Mouse (Mus musculus) hindbrain, embryonic 15.5 days (tissue): ENCODE data around the gene Ptgis. TPM values are rescaled to one million over a fixed set of nuclear protein-coding genes. Genes with fewer than 3 reads are reported as not detected.
A peak's percentile ranks its signal among the peaks of the same experiment; 100 is the strongest.

Experiments
- ATAC-seq: fragments of 200-750 bp; cut with Nextera tagmentation; 2 replicates; pipeline ENCODE4 v1.8.0; 2017; ENCODE audit warnings: low read depth, moderate number of reproducible peaks, moderate TSS enrichment; ENCODE audit not compliant: low FRiP score
- H3K27ac ChIP-seq: fragments of 300-500 bp; sonication (generic); replicated peaks from 2 replicates; pipeline ENCODE4 v1.5.1; 2015; ENCODE audit warnings: mild to moderate bottlenecking, inconsistent platforms
- H3K27me3 ChIP-seq: fragments of 300-500 bp; sonication (generic); 2 replicates; pipeline ENCODE4 v1.6.1; 2015; ENCODE audit warnings: control low read depth, inconsistent platforms
- H3K36me3 ChIP-seq: fragments of 300-500 bp; sonication (generic); 2 replicates; pipeline ENCODE4 v1.6.1; 2015; ENCODE audit warnings: control low read depth, inconsistent platforms
- H3K4me1 ChIP-seq: fragments of 300-500 bp; sonication (generic); replicated peaks from 2 replicates; pipeline ENCODE4 v1.6.1; 2015; ENCODE audit warnings: control low read depth, inconsistent platforms
- H3K4me2 ChIP-seq: fragments of 300-500 bp; sonication (generic); 2 replicates; pipeline ENCODE4 v1.6.1; 2015; ENCODE audit warnings: moderate library complexity, mild to moderate bottlenecking, inconsistent platforms
- H3K4me3 ChIP-seq: fragments of 300-500 bp; sonication (generic); 2 replicates; pipeline ENCODE4 v1.5.1; 2015; ENCODE audit warnings: mild to moderate bottlenecking, inconsistent platforms
- H3K9ac ChIP-seq: fragments of 300-500 bp; sonication (generic); 2 replicates; pipeline ENCODE4 v1.6.1; 2015; ENCODE audit warnings: inconsistent platforms
- H3K9me3 ChIP-seq: fragments of 300-500 bp; sonication (generic); 2 replicates; pipeline ENCODE4 v1.6.1; 2016; ENCODE audit warnings: control low read depth, inconsistent platforms
- WGBS: fragments of 180-500 bp; shearing (Covaris S2); methylation state at CpG from one replicate; pipeline ENCODE4 v1.1.7; 2015; 5-methylcytosine and 5-hydroxymethylcytosine counted together
- polyA plus RNA-seq: library from polyadenylated mRNA; unstranded; fragments of >200 nt; fragmentation: Nextera tagmentation; extraction: Ambion mirVana; gene quantifications from 2 replicates; pipeline ENCODE4 v1.2.1, GENCODE M21; 2015

Gene Ptgis
- polyA plus RNA-seq, result 3.6 and 3.8 TPM in 2 replicates

DNA sequence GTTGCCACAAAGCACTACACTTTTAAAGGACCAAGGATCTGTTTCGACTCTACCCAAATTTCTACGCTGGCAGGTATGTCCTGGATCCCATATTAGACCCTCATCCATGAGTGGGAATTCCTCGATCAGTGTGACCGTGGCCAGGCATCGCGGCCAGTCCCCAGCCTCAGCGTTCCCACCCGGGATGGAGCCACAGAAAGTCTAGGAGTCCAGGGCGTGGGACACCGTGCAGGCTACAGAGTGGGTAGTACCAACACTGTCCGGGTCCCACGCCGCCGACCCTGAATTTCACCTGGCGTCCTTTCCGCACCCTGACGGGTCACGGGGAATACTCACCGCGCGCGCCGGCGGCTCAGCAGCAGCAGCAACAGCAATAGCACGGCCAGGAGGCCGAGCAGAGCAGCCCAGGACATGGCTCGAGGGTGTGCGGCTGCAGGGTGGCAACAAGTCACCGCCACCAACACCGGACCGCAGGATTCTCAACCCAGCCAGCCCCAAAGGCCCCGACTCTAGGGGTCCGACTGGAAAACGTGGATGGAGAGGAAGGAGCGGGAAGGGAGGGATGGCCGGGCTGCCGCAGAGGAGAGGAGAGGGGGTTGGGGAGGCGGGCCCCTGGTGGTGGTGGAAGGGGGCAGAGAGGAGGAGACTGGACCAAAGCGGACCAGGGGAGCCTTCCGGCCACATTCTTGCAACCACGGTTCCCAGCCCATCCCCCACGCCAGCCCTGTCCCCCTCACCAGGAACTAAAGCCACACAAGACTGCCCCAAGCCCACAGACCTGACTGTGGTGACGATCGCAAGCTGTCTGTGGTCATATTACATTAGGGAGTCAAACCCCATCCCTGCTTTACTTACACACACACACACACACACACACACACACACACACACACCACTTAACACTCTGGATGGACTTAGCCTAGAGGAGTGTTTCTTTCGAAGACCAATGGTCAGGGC is at the start of gene Ptgis:
Gene Ptgis (minus strand): TSS at position 597 of the 957 bp plus-strand sequence.
- Histone ChIP-seq H3K4me3 (peak within 1 kb of the TSS; percentile 44), H3K27me3 (peaks cover 18% of the 10 kb centered on the region; the same call in 1 of the 2 replicates), H3K9ac (peak within 1 kb of the TSS; percentile 46), H3K27ac (no peak within 1 kb of the TSS), H3K4me1 (peaks cover 10% of the 10 kb centered on the region), H3K9me3 (no peaks in the 10 kb centered on the region), H3K4me2 (peak within 1 kb of the TSS; percentile 91), H3K36me3 (no peaks in the 10 kb centered on the region)
- 3% methylated on average over 45 of the region's 45 CpGs for WGBS
- ATAC-seq, result 0 out of 2 replicates have a peak, but pooled peaks have one; percentile 42

DNA sequence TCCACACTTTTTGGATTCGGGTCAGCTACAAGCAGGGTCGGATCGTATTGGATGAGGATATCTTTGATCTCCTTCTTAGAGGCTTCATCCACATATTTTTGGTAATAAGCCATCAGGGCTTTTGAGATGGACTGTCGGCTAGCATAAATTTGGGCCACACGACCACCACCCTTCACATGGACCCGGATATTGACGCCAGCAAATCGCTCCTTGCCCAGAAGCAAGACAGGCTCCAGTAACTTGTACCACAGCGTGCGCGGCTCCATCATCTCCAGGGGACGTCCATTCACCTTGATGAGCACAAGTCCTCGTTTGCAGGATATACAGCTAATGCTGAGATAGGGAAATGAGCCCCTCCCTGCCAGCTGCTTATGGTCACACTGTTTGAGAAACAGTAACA is 41.1 kb upstream of the Ptgis start:
- H3K27ac ChIP-seq, result no peak overlapping the region
- 0 out of 2 replicates have a peak, but pooled peaks cover 3% of the 10 kb centered on the region for H3K4me1 ChIP-seq
- no peaks in the 10 kb centered on the region for H3K36me3 ChIP-seq
- H3K4me2 ChIP-seq, result no peak overlapping the region
- H3K27me3 ChIP-seq, result no peaks in the 10 kb centered on the region
- no peaks in the 10 kb centered on the region for H3K9me3 ChIP-seq
- WGBS, result 94% methylated on average over 13 of the region's 13 CpGs
- H3K4me3 ChIP-seq, result no peak overlapping the region
- ATAC-seq, result no peak
- H3K9ac ChIP-seq, result no peak overlapping the region

DNA sequence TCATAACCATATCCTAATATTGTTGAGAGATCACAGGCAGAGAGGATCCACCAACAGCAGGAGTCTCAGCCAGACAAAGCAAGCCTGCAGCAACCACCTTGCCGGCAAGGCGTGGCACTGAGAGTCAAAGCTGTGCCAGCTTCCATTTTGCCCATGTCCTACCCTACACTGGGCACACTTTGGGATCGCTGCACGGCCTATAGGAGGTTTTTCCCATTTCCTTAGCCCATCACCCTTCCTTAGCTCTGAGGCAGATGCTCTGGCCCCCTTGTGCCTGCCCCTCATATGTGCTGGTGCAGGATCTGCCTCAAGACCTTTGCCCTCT is 40.5 kb upstream of the Ptgis start:
- Histone ChIP-seq H3K9me3 (no peaks in the 10 kb centered on the region), H3K4me1 (0 out of 2 replicates have a peak, but pooled peaks cover 3% of the 10 kb centered on the region), H3K36me3 (no peaks in the 10 kb centered on the region), H3K27me3 (no peaks in the 10 kb centered on the region), H3K4me3 (no peak overlapping the region), H3K9ac (no peak overlapping the region), H3K27ac (no peak overlapping the region), H3K4me2 (no peak overlapping the region)
- WGBS, result 82% methylated on average over 4 of the region's 4 CpGs
- ATAC-seq, result peak; percentile 38; the same call in 1 of the 2 replicates

DNA sequence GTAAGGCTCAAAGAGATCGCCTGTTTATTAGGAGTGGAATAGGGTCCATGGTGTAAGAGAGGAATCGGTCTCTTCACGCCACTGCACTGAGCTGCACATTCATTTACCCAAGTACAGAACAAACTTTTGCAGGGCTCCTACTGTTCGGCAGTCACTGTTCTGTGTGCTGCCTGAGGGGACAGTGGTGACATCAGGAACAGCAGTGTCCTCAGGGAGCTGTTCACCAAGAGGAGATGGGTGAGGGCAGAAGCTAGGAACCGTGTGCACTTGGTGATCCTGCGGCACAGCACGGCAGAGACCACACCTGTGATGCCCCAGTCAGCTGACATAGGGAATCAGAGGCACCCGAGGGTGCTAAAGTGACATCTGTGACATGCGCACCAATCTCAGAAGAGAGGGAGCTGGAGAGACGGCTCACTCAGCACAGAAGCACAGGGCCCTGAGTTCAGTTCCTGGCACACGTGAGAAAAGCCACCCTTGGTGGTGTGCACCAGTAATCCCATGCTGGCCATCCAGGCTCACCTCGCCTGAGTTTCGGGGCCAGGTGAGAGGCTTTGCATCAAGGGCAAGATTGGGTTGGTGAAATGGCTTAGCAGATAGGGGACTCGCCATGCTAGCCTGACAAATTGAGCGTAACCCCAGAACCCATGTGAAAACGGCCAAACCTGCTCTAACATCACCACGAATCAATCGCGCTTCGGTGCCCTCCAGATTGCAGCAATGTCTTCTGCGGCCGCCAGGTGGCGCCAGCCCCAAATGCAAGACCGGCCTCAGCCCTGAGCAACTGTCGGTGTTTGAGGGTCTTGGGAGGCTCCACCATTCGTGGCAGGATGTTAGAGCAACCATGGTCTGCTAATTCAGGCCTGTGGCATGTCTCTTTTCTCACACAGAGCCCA is 39.9 kb upstream of the Ptgis start:
- ATAC-seq, result peak; percentile 89
- Histone ChIP-seq H3K36me3 (no peaks in the 10 kb centered on the region), H3K4me2 (no peak overlapping the region), H3K27me3 (no peaks in the 10 kb centered on the region), H3K4me3 (no peak overlapping the region), H3K27ac (no peak overlapping the region), H3K9me3 (no peaks in the 10 kb centered on the region), H3K4me1 (0 out of 2 replicates have a peak, but pooled peaks cover 3% of the 10 kb centered on the region), H3K9ac (no peak overlapping the region)
- 45% methylated on average over 26 of the region's 26 CpGs for WGBS

DNA sequence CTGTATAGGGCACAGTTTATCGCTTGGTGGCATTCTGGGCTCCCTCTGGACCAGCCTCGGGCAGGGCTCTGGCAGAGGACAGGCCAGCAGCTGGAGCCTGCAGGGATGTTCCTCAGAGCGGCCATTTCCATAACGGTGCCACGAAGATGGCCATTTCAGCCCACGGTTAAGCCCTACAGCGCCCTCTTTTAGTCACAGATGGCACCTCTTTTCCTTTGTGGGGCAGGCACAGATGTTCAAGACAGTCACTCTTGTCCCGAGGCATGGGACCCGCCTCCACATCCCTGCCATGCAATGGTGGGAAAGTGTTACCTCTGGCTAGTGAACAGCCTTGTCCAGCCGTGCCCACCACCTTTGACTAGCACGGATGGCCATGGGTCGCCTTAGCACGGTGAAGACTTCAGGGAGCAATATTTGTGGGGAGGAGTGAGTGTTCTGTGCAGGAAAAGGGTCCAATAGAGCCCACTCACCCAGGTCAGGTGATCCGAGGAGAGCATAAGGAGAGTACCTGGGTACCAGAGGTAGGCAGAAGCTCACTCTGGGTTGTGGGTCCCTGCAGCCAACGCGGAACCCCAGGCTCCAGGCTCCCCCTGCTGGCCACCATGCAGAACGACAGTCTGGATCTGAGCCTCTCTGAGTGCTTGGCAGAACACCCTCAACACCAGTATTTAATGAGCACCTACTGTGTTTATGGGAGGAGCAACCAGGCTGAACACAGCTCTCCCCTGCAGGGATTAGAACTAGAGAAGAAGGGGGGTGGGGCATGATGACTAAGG is 38.5 kb upstream of the Ptgis start:
- Histone ChIP-seq H3K36me3 (no peaks in the 10 kb centered on the region), H3K4me2 (no peak overlapping the region), H3K9me3 (no peaks in the 10 kb centered on the region), H3K4me1 (0 out of 2 replicates have a peak, but pooled peaks cover 3% of the 10 kb centered on the region), H3K27ac (no peak overlapping the region), H3K4me3 (no peak overlapping the region), H3K9ac (no peak overlapping the region), H3K27me3 (no peaks in the 10 kb centered on the region)
- WGBS, result 56% methylated on average over 17 of the region's 17 CpGs
- no peak for ATAC-seq

GRCm38 (mm10) chr2:167278011-167278410 is 37.6 kb upstream of the Ptgis start:
- Histone ChIP-seq H3K4me2 (no peak overlapping the region), H3K27ac (no peak overlapping the region), H3K9ac (no peak overlapping the region), H3K27me3 (no peaks in the 10 kb centered on the region), H3K4me3 (no peak overlapping the region), H3K9me3 (no peaks in the 10 kb centered on the region), H3K4me1 (0 out of 2 replicates have a peak, but pooled peaks cover 3% of the 10 kb centered on the region), H3K36me3 (no peaks in the 10 kb centered on the region)
- WGBS, result 85% methylated on average over 7 of the region's 7 CpGs
- ATAC-seq, result no peak

GRCm38 (mm10) chr2:167277026-167277425 is 36.6 kb upstream of the Ptgis start:
- 0 out of 2 replicates have a peak, but pooled peaks cover 3% of the 10 kb centered on the region for H3K4me1 ChIP-seq
- no peak overlapping the region for H3K4me2 ChIP-seq
- H3K36me3 ChIP-seq, result no peaks in the 10 kb centered on the region
- no peak for ATAC-seq
- H3K4me3 ChIP-seq, result no peak overlapping the region
- no peak overlapping the region for H3K9ac ChIP-seq
- H3K27ac ChIP-seq, result no peak overlapping the region
- WGBS, result 69% methylated on average over 13 of the region's 13 CpGs
- H3K9me3 ChIP-seq, result no peaks in the 10 kb centered on the region
- no peaks in the 10 kb centered on the region for H3K27me3 ChIP-seq

GRCm38 (mm10) chr2:167275856-167276255 is 35.5 kb upstream of the Ptgis start:
- Histone ChIP-seq H3K27ac (no peak overlapping the region), H3K36me3 (no peaks in the 10 kb centered on the region), H3K9ac (no peak overlapping the region), H3K4me3 (no peak overlapping the region), H3K9me3 (no peaks in the 10 kb centered on the region), H3K27me3 (no peaks in the 10 kb centered on the region), H3K4me2 (no peak overlapping the region), H3K4me1 (0 out of 2 replicates have a peak, but pooled peaks cover 3% of the 10 kb centered on the region)
- WGBS, result 87% methylated on average over 10 of the region's 10 CpGs
- ATAC-seq, result no peak

- Histone ChIP-seq H3K9ac (no peak overlapping the region), H3K9me3 (no peaks in the 10 kb centered on the region), H3K4me1 (no peaks in the 10 kb centered on the region), H3K4me3 (no peak overlapping the region), H3K4me2 (no peak overlapping the region), H3K36me3 (no peaks in the 10 kb centered on the region), H3K27me3 (no peaks in the 10 kb centered on the region), H3K27ac (no peak overlapping the region)
- 62% methylated on average over 10 of the region's 10 CpGs for WGBS
- no peak for ATAC-seq
These were observed 34.5 kb upstream of the Ptgis start for GRCm38 (mm10) chr2:167274713-167275465.

DNA sequence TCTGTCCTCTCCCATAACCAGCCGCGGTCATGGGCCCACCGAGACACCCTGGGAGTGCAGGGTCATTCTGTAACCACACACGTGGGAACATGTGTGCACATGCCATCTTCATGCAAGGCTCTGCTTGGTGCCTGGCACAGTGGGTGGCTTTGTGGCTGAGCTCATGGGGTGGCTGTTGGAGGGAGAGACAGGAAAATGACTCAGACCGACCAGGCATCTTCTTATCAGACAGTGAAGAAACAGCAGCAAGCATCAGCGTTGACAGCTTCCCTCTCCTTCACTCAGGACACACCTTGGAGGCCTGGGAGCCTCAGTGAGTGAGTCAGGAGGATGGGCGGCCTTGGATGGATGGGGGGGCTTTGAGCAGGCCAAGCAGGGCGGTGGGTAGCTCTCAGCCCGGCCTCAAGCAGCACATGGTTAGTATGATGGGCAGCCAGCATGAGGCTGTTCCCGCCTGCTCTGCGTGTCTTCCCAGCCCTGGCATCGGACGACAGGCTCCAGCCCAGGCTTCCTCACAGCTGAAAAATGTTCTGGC is 32.9 kb upstream of the Ptgis start:
- Histone ChIP-seq H3K4me2 (no peak overlapping the region), H3K4me1 (no peaks in the 10 kb centered on the region), H3K9ac (no peak overlapping the region), H3K4me3 (no peak overlapping the region), H3K27me3 (no peaks in the 10 kb centered on the region), H3K27ac (no peak overlapping the region), H3K9me3 (no peaks in the 10 kb centered on the region), H3K36me3 (no peaks in the 10 kb centered on the region)
- 84% methylated on average over 13 of the region's 13 CpGs for WGBS
- no peak for ATAC-seq
